Mouse (Mus musculus): ENCODE measurements at regions not wholly inside any gene's neighbourhood (a gene's known extent, or its start where the extent isn't known, plus 50 kb on each side); places are given as distances from the start of the nearest gene placed in this dataset.

DNA sequence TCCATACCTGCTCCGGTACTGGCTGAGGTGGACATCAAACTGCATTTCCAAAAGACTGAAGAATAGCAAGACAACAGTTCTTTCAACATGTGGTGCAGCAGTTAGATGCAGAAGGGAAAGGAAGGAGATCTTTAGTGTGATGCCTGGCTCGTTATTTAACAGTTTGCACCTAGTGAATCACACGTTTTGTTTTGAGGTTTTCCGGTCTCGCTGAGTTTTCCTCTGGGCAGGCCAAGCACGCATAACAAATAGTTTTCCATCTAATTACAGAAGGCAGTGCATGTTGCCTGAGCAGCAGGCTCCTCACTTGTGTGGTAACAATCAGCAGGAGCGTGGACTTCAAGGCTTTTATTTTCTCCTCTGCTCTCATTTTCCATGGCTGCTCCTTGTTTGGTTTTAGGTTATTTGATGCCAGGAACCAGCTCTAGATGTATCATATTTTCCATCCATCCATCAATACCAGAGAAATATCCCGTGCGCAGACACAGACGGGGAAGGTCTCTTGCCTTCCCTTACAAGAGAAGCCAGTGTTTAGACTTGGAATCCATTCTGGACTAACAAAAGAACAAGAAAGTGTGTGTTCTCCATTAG lies 199.6 kb upstream of the Ccdc122 start:
- H3K9me3 ChIP-seq (replicated peaks; ENCODE audit: control insufficient read depth, insufficient read depth, low read length, poor library complexity, severe bottlenecking), result no peaks in the 10 kb centered on the region
- no peak overlapping the region for H3K27ac ChIP-seq (ENCODE audit: insufficient read depth, low read length)
- H3K4me3 ChIP-seq (ENCODE audit: low read depth, low read length), result no peak overlapping the region
- TF ChIP-seq CTCF (IDR thresholded peaks at IDR 0.05; ENCODE audit: low read depth, low read length), result no peak
- no peaks in the 10 kb centered on the region; the same call in 1 of the 2 replicates for H3K27me3 ChIP-seq (ENCODE audit: control insufficient read depth, insufficient read depth, low read length, poor library complexity, severe bottlenecking)
- no peak overlapping the region for H3K9ac ChIP-seq (ENCODE audit: low read depth, poor library complexity, severe bottlenecking)
- no peaks in the 10 kb centered on the region for H3K4me1 ChIP-seq (ENCODE audit: control insufficient read depth, insufficient read depth, low read length)
- no peaks in the 10 kb centered on the region for H3K36me3 ChIP-seq (ENCODE audit: control insufficient read depth, insufficient read depth, low read length, poor library complexity, severe bottlenecking)

DNA sequence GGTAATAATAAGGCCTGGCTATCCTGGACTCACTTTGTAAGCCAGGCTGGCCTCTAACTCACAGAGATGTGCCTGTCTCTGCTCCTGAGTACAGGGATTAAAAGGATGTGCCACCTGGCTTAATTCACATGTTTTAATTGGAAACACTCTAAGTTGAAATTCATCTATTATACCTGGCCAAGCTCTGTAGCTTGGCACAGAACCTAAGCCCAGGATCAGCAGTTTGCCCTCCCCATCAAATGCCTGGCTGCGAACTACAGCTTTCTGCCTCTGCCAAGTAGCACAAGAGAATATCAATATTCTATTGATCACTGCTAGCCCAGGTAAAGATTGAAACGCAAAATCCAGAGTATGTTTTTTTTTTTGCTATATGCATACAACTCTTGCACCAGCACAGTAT lies 200.3 kb upstream of the Ccdc122 start:
- H3K4me3 ChIP-seq (ENCODE audit: low read depth, low read length), result no peak overlapping the region
- no peaks in the 10 kb centered on the region; the same call in 1 of the 2 replicates for H3K27me3 ChIP-seq (ENCODE audit: control insufficient read depth, insufficient read depth, low read length, poor library complexity, severe bottlenecking)
- H3K27ac ChIP-seq (ENCODE audit: insufficient read depth, low read length), result no peak overlapping the region
- no peaks in the 10 kb centered on the region for H3K36me3 ChIP-seq (ENCODE audit: control insufficient read depth, insufficient read depth, low read length, poor library complexity, severe bottlenecking)
- H3K9me3 ChIP-seq (replicated peaks; ENCODE audit: control insufficient read depth, insufficient read depth, low read length, poor library complexity, severe bottlenecking), result no peaks in the 10 kb centered on the region
- TF ChIP-seq POLR2A (IDR thresholded peaks at IDR 0.05; ENCODE audit: insufficient read depth, low read length) (no peak), CTCF (IDR thresholded peaks at IDR 0.05; ENCODE audit: low read depth, low read length) (no peak), EP300 (IDR thresholded peaks at IDR 0.05; ENCODE audit: insufficient read depth, low read depth, low read length) (no peak)
- no peaks in the 10 kb centered on the region for H3K4me1 ChIP-seq (ENCODE audit: control insufficient read depth, insufficient read depth, low read length)
- H3K9ac ChIP-seq (ENCODE audit: low read depth, poor library complexity, severe bottlenecking), result no peak overlapping the region

DNA sequence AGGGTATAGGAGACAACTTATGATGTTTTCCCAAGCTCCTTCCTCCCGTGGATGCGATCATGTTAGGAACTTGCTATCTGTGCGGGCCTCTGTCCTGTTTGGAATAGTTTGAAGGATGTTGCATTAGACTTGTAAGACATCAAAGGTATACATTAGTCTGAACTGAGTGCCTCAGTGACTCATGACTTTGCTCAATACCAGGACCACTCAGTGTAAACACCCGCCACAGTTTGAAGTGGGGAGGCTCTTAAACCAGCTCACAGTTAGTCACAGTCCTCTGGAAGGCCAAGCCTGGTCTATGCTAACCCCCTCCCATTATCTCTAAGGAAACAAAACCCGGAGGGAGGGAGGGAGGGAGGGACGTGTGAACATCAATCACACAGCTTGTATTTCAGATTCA lies 202.5 kb upstream of the Ccdc122 start:
- Histone ChIP-seq H3K27me3 (ENCODE audit: control insufficient read depth, insufficient read depth, low read length, poor library complexity, severe bottlenecking) (no peaks in the 10 kb centered on the region; the same call in 1 of the 2 replicates), H3K9ac (ENCODE audit: low read depth, poor library complexity, severe bottlenecking) (no peak overlapping the region), H3K9me3 (replicated peaks; ENCODE audit: control insufficient read depth, insufficient read depth, low read length, poor library complexity, severe bottlenecking) (0 out of 2 replicates have a peak, but pooled peaks cover 2% of the 10 kb centered on the region), H3K4me3 (ENCODE audit: low read depth, low read length) (no peak overlapping the region), H3K27ac (ENCODE audit: insufficient read depth, low read length) (no peak overlapping the region), H3K36me3 (ENCODE audit: control insufficient read depth, insufficient read depth, low read length, poor library complexity, severe bottlenecking) (no peaks in the 10 kb centered on the region), H3K4me1 (ENCODE audit: control insufficient read depth, insufficient read depth, low read length) (no peaks in the 10 kb centered on the region)
- TF ChIP-seq POLR2A (IDR thresholded peaks at IDR 0.05; ENCODE audit: insufficient read depth, low read length) (no peak), CTCF (IDR thresholded peaks at IDR 0.05; ENCODE audit: low read depth, low read length) (no peak), EP300 (IDR thresholded peaks at IDR 0.05; ENCODE audit: insufficient read depth, low read depth, low read length) (no peak)

DNA sequence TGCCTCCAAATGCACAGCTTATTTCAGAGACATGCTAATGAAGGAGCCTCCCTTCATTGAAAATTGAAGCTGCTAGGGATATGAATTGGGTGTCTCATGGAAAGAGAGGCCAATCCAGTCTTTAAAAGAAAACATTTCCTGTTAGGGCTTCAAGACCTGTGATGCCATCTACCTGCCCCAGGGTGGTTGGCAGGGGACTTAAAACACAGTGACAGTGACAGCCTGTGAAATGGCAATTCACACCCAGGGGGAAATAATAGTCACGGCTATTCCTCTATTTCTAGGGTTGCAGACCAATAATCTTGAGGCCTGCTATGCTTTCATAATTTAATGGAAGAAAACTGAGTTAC lies 207.4 kb upstream of the Ccdc122 start:
- Histone ChIP-seq H3K9me3 (replicated peaks; ENCODE audit: control insufficient read depth, insufficient read depth, low read length, poor library complexity, severe bottlenecking) (0 out of 2 replicates have a peak, but pooled peaks cover 2% of the 10 kb centered on the region), H3K27ac (ENCODE audit: insufficient read depth, low read length) (no peak overlapping the region), H3K27me3 (ENCODE audit: control insufficient read depth, insufficient read depth, low read length, poor library complexity, severe bottlenecking) (no peaks in the 10 kb centered on the region; the same call in 1 of the 2 replicates), H3K9ac (ENCODE audit: low read depth, poor library complexity, severe bottlenecking) (no peak overlapping the region), H3K4me1 (ENCODE audit: control insufficient read depth, insufficient read depth, low read length) (no peaks in the 10 kb centered on the region), H3K36me3 (ENCODE audit: control insufficient read depth, insufficient read depth, low read length, poor library complexity, severe bottlenecking) (no peaks in the 10 kb centered on the region), H3K4me3 (ENCODE audit: low read depth, low read length) (no peak overlapping the region)
- TF ChIP-seq CTCF (IDR thresholded peaks at IDR 0.05; ENCODE audit: low read depth, low read length) (no peak), POLR2A (IDR thresholded peaks at IDR 0.05; ENCODE audit: insufficient read depth, low read length) (no peak), EP300 (IDR thresholded peaks at IDR 0.05; ENCODE audit: insufficient read depth, low read depth, low read length) (no peak)

DNA sequence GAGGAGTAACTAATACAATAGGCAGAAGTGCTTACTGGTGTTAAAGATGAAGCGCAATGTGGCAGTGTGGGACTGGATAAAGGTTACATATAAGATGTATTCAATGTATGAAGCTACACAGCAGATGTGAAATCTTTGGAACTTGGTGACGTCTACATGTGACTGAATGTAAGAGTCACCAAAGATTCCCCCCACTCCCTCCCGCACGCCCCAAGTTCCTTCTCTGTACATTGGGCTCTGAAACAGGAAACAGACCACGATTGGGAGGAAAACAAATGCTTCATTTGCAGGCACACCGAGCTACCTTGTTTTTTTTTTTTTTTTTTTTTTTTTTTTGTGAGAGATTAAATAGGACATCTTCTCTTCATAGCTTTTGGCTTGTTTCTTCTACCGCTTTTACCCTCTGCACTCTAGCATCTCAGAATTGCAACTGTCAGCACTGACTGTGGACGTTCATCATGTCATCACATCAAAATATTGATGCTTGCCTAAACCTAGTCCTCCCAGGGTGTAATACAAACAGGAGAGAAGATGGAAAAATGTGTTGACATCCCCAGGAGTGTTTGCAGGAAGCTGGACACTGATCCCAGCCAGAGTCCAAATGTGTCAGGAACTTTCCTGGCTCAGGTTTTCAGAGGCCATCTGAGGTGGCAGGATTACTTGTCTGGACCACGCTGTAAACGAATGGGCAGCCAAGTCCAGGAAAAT lies 208.0 kb upstream of the Ccdc122 start:
- H3K36me3 ChIP-seq (ENCODE audit: control insufficient read depth, insufficient read depth, low read length, poor library complexity, severe bottlenecking), result no peaks in the 10 kb centered on the region
- no peaks in the 10 kb centered on the region; the same call in 1 of the 2 replicates for H3K27me3 ChIP-seq (ENCODE audit: control insufficient read depth, insufficient read depth, low read length, poor library complexity, severe bottlenecking)
- no peak overlapping the region for H3K27ac ChIP-seq (ENCODE audit: insufficient read depth, low read length)
- no peak overlapping the region for H3K4me3 ChIP-seq (ENCODE audit: low read depth, low read length)
- H3K9me3 ChIP-seq (replicated peaks; ENCODE audit: control insufficient read depth, insufficient read depth, low read length, poor library complexity, severe bottlenecking), result 0 out of 2 replicates have a peak, but pooled peaks cover 2% of the 10 kb centered on the region
- TF ChIP-seq EP300 (IDR thresholded peaks at IDR 0.05; ENCODE audit: insufficient read depth, low read depth, low read length) (no peak), POLR2A (IDR thresholded peaks at IDR 0.05; ENCODE audit: insufficient read depth, low read length) (no peak), CTCF (IDR thresholded peaks at IDR 0.05; ENCODE audit: low read depth, low read length) (no peak)
- H3K9ac ChIP-seq (ENCODE audit: low read depth, poor library complexity, severe bottlenecking), result no peak overlapping the region
- H3K4me1 ChIP-seq (ENCODE audit: control insufficient read depth, insufficient read depth, low read length), result no peaks in the 10 kb centered on the region

DNA sequence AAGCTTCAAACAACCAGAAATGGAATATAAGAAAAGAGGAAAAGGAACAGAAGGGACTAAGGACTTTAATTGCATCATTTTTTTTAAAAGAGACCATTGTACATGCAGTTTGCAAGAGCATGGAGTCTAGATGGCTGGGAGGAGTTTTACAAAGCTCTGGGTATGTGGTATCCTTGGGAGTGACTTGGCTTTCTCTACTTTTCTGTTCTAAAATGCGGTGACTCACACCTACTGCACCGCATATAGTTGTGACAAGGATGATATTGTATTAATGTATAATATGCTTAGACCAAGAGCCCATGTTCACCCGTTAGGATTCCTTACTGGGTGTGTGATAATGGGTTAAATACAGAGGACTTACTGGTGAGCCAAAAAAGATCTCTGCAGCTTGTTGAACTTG lies 212.5 kb upstream of the Ccdc122 start:
- TF ChIP-seq POLR2A (IDR thresholded peaks at IDR 0.05; ENCODE audit: insufficient read depth, low read length) (no peak), EP300 (IDR thresholded peaks at IDR 0.05; ENCODE audit: insufficient read depth, low read depth, low read length) (no peak), CTCF (IDR thresholded peaks at IDR 0.05; ENCODE audit: low read depth, low read length) (no peak)
- no peaks in the 10 kb centered on the region for H3K27me3 ChIP-seq (ENCODE audit: control insufficient read depth, insufficient read depth, low read length, poor library complexity, severe bottlenecking)
- no peak overlapping the region for H3K27ac ChIP-seq (ENCODE audit: insufficient read depth, low read length)
- no peaks in the 10 kb centered on the region for H3K4me1 ChIP-seq (ENCODE audit: control insufficient read depth, insufficient read depth, low read length)
- H3K9me3 ChIP-seq (replicated peaks; ENCODE audit: control insufficient read depth, insufficient read depth, low read length, poor library complexity, severe bottlenecking), result no peaks in the 10 kb centered on the region
- no peaks in the 10 kb centered on the region for H3K36me3 ChIP-seq (ENCODE audit: control insufficient read depth, insufficient read depth, low read length, poor library complexity, severe bottlenecking)
- H3K9ac ChIP-seq (ENCODE audit: low read depth, poor library complexity, severe bottlenecking), result no peak overlapping the region
- H3K4me3 ChIP-seq (ENCODE audit: low read depth, low read length), result no peak overlapping the region

Measured in ES-Bruce4 (cell line).